Mouse (Mus musculus) lung, postnatal 0 days (tissue): Measurements from ENCODE around the gene Arpc5l.

Experiments used
- CTCF ChIP-seq: IDR thresholded peaks from 2 replicates; pipeline ENCODE4 v1.5.1; 2016; ENCODE audit warnings: antibody characterized with exemption, mild to moderate bottlenecking
- EP300 ChIP-seq: IDR thresholded peaks from 2 replicates; pipeline ENCODE4 v1.6.1; 2016; ENCODE audit warnings: antibody characterized with exemption, mild to moderate bottlenecking, control low read depth

GRCm38 (mm10) chr2:38973701-38974100 is 31.4 kb upstream of the Arpc5l start:
- TF ChIP-seq CTCF = no peak
- no peak for TF ChIP-seq EP300
